Mouse (Mus musculus) kidney, postnatal 0 days (tissue): Measurements from ENCODE around the gene Rbpms2. TPM values are rescaled to one million over a fixed set of nuclear protein-coding genes. Genes with fewer than 3 reads are reported as not detected.
"Not testable (repeated sequence)": the region's sequence is repeated elsewhere in the genome, so short reads cannot be mapped to it uniquely, and the experiment has no call there.

Source experiments
- ATAC-seq: fragments of 200-750 bp; cut with Nextera tagmentation; replicated peaks from 2 replicates; pipeline ENCODE4 v1.8.0; 2017; ENCODE audit warnings: low read depth, moderate number of reproducible peaks, moderate TSS enrichment, moderate library complexity; ENCODE audit not compliant: low FRiP score
- DNase-seq: peaks from one replicate; pipeline ENCODE4 v3.0.0-alpha.2; 2016; ENCODE audit warnings: low spot score
- H3K27ac ChIP-seq: fragments of 300-500 bp; sonication (generic); 2 replicates; pipeline ENCODE4 v1.5.1; 2014; ENCODE audit warnings: mild to moderate bottlenecking
- H3K27me3 ChIP-seq: fragments of 300-500 bp; sonication (generic); 2 replicates; pipeline ENCODE4 v1.6.1; 2014; ENCODE audit warnings: low read length, mixed read lengths; ENCODE audit not compliant: insufficient read depth
- H3K36me3 ChIP-seq: fragments of 300-500 bp; sonication (generic); 2 replicates; pipeline ENCODE4 v1.6.1; 2014; ENCODE audit warnings: low read length, mixed read lengths; ENCODE audit not compliant: insufficient read depth
- H3K4me1 ChIP-seq: fragments of 300-500 bp; sonication (generic); replicated peaks from 2 replicates; pipeline ENCODE4 v1.6.1; 2014; ENCODE audit warnings: antibody characterized with exemption, low read length, mixed read lengths; ENCODE audit not compliant: insufficient read depth
- H3K4me2 ChIP-seq: fragments of 300-500 bp; sonication (generic); 2 replicates; pipeline ENCODE4 v1.6.1; 2014; ENCODE audit warnings: mild to moderate bottlenecking, low read length, moderate library complexity, mixed read lengths
- H3K4me3 ChIP-seq: fragments of 300-500 bp; sonication (generic); replicated peaks from 2 replicates; pipeline ENCODE4 v1.5.1; 2014; ENCODE audit warnings: low read depth, low read length
- H3K9ac ChIP-seq: fragments of 300-500 bp; sonication (generic); 2 replicates; pipeline ENCODE4 v1.6.1; 2014; ENCODE audit warnings: low read depth, low read length
- H3K9me3 ChIP-seq: fragments of 300-500 bp; sonication (generic); replicated peaks from 2 replicates; pipeline ENCODE4 v1.6.1; 2016; ENCODE audit warnings: low read length, inconsistent platforms, mixed read lengths
- CTCF ChIP-seq: IDR thresholded peaks from 2 replicates; pipeline ENCODE4 v1.5.1; 2016; ENCODE audit warnings: antibody characterized with exemption, low read depth, mild to moderate bottlenecking, moderate library complexity
- WGBS: fragments of 180-500 bp; shearing (Covaris S2); extraction: QIAGEN DNeasy Blood & Tissue Kit; methylation state at CpG from one replicate; pipeline ENCODE4 v1.1.7; 2014; 5-methylcytosine and 5-hydroxymethylcytosine counted together
- polyA plus RNA-seq: library from polyadenylated mRNA; unstranded; fragments of >200 nt; fragmentation: Nextera tagmentation; extraction: Ambion mirVana; gene quantifications from 2 replicates; pipeline ENCODE4 v1.2.1, GENCODE M21; 2015

Rbpms2 gene
- polyA plus RNA-seq, 1 experiment from 2014 or later = 38.6 TPM

GRCm38 (mm10) chr9:65682183-65682582, 52.7 kb downstream of the Rbpms2 start:
- no peak for TF ChIP-seq CTCF
- no peaks in the 10 kb centered on the region for H3K9me3 ChIP-seq
- H3K4me2 ChIP-seq = no peak overlapping the region
- peaks cover 10% of the 10 kb centered on the region for H3K36me3 ChIP-seq
- no peaks in the 10 kb centered on the region for H3K27me3 ChIP-seq
- no peak overlapping the region for H3K4me3 ChIP-seq
- no peak overlapping the region for H3K27ac ChIP-seq
- no peak overlapping the region for H3K9ac ChIP-seq
- H3K4me1 ChIP-seq = peaks cover 28% of the 10 kb centered on the region
- no peak for DNase-seq
- no peak for ATAC-seq
- WGBS = 73% methylated on average over 3 of the region's 3 CpGs

- WGBS = 66% methylated on average over 1 of the region's 1 CpGs
- DNase-seq (peak; percentile 64), ATAC-seq (no peak)
Observed at GRCm38 (mm10) chr9:65682994-65683393, 53.5 kb downstream of the Rbpms2 start.

DNA sequence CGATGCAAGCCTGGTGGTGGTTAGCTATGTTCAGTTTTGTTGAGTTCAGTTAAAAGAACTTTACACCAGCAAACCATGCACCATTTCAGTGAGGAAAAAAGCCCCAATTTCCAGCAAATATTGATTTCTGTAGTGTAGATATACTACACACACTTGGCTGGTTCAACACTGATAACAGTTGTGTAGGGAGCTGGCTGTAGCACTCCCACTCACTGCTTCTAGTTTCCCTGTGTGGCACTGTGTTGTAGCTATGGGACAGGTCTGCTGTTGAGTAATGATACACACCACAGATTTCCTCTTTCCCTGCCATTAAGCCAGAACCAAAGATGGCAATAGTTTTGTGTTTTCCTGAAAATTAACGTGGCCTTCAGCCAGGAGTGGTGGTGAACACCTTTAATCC, 55.3 kb downstream of the Rbpms2 start:
- Histone ChIP-seq H3K27me3 (no peaks in the 10 kb centered on the region), H3K36me3 (peaks cover 23% of the 10 kb centered on the region), H3K9me3 (no peaks in the 10 kb centered on the region), H3K4me3 (no peak overlapping the region), H3K27ac (no peak overlapping the region), H3K4me2 (no peak overlapping the region), H3K4me1 (peaks cover 8% of the 10 kb centered on the region), H3K9ac (no peak overlapping the region)
- ATAC-seq (no peak), DNase-seq (no peak)
- 85% methylated on average over 2 of the region's 2 CpGs for WGBS
- no peak for TF ChIP-seq CTCF

More at GRCm38 (mm10) chr9:65682994-65683393, 53.5 kb downstream of the Rbpms2 start:
- Histone ChIP-seq H3K9ac (no peak overlapping the region), H3K4me1 (peaks cover 23% of the 10 kb centered on the region), H3K27me3 (no peaks in the 10 kb centered on the region), H3K27ac (no peak overlapping the region), H3K36me3 (peaks cover 14% of the 10 kb centered on the region), H3K9me3 (no peaks in the 10 kb centered on the region), H3K4me3 (no peak overlapping the region), H3K4me2 (no peak overlapping the region)
- TF ChIP-seq CTCF = peak; percentile 71

DNA sequence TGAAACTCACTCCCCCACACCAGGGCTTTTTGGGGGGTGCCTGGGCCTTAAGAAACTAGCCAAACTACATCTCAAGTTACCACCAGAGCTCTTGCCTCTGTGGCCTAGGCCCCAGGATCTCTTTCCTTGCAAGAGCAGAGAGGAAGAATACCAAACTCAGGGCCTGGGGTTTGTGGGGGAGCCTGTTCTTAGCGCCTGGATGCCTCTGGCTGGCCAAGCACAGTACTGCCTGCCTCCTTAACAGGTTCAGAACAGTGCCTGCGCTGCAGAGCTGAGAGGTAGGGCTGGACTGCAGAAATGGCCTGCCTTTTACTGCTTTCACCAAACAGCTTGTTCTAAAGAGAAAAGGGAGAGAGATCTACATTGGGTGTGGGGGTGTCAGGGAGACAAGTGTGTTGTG, 60.4 kb downstream of the Rbpms2 start:
- H3K9ac ChIP-seq, DNase-seq, H3K27ac ChIP-seq, H3K4me2 ChIP-seq, H3K4me3 ChIP-seq, H3K9me3 ChIP-seq, H3K4me1 ChIP-seq, H3K27me3 ChIP-seq: not testable (repeated sequence)
- 42% methylated on average over 2 of the region's 2 CpGs for WGBS
- H3K36me3 ChIP-seq = peaks cover 44% of the 10 kb centered on the region
- ATAC-seq = peak; percentile 71

- H3K27ac ChIP-seq = no peak overlapping the region
- no peak for DNase-seq
- no peaks in the 10 kb centered on the region for H3K4me1 ChIP-seq
- peaks cover 47% of the 10 kb centered on the region for H3K36me3 ChIP-seq
- no peaks in the 10 kb centered on the region for H3K27me3 ChIP-seq
- TF ChIP-seq CTCF = no peak
- H3K4me3 ChIP-seq = no peak overlapping the region
- H3K4me2 ChIP-seq = no peak overlapping the region
- no peak for ATAC-seq
- H3K9ac ChIP-seq = no peak overlapping the region
- H3K9me3 ChIP-seq = no peaks in the 10 kb centered on the region
- WGBS = 56% methylated on average over 3 of the region's 3 CpGs
Observed at GRCm38 (mm10) chr9:65692466-65692865, 63.0 kb downstream of the Rbpms2 start.

GRCm38 (mm10) chr9:65692959-65693603, 63.6 kb downstream of the Rbpms2 start:
- TF ChIP-seq CTCF = no peak
- peaks cover 45% of the 10 kb centered on the region; the same call in 1 of the 2 replicates for H3K36me3 ChIP-seq
- ATAC-seq = no peak

DNA sequence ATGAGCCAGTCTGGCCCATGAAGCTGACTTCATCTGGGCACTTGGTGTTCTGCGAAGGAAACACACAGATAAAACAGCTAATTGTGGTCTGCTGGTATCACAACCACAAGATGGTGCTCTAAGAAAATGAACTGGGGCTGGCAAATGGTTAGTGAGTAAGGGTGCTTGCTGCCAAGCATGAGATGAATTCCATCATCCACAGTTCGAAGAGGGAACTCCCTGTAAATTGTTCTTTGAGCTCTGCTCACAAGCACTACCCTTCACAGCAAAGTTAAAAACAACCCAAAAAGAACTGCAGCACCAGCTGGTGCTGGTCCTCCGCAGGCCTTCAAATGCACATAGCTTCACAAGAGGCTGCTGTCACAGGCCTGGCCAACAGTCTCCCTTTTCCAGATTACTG, 66.2 kb downstream of the Rbpms2 start:
- 62% methylated on average over 3 of the region's 3 CpGs for WGBS
- no peak overlapping the region for H3K9ac ChIP-seq
- H3K27ac ChIP-seq = no peak overlapping the region
- TF ChIP-seq CTCF = peak; percentile 72
- no peaks in the 10 kb centered on the region for H3K4me1 ChIP-seq
- ATAC-seq = no peak
- H3K36me3 ChIP-seq = peaks cover 53% of the 10 kb centered on the region
- H3K27me3 ChIP-seq = no peaks in the 10 kb centered on the region
- H3K9me3 ChIP-seq = no peaks in the 10 kb centered on the region
- DNase-seq = peak; percentile 66
- H3K4me2 ChIP-seq = no peak overlapping the region
- H3K4me3 ChIP-seq = no peak overlapping the region

More at GRCm38 (mm10) chr9:65692959-65693603, 63.6 kb downstream of the Rbpms2 start:
- Histone ChIP-seq H3K9ac (no peak overlapping the region), H3K9me3 (no peaks in the 10 kb centered on the region), H3K4me3 (no peak overlapping the region), H3K4me1 (no peaks in the 10 kb centered on the region), H3K27ac (no peak overlapping the region), H3K4me2 (no peak overlapping the region), H3K27me3 (no peaks in the 10 kb centered on the region)
- WGBS = 47% methylated on average over 5 of the region's 5 CpGs
- DNase-seq = no peak
